Mouse (Mus musculus): ENCODE measurements at regions not wholly inside any gene's neighbourhood (a gene's known extent, or its start where the extent isn't known, plus 50 kb on each side); places are given as distances from the start of the nearest gene placed in this dataset.

DNA sequence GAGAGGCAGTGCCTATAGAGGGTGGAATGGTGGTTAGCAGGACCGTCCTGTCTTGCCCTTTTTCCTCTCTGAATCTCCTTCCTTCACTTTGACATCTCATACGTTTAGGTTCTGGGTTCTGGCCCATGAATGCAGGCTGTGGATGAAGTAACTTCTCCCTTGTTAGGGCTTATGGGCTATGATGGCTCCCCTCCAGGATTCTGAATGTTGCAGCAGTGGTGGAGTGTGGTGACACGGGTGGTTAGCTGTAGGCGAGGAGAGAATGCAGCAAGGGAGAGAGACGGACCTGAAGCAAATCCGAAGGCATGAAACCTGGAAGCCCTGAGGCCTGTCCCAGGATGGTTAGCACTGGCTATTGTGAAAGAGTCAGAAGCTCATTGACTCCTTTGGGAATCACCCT, 204.4 kb upstream of the Gm5148 start:
- DNase-seq (ENCODE audit: low read depth, low spot score): no peak

DNA sequence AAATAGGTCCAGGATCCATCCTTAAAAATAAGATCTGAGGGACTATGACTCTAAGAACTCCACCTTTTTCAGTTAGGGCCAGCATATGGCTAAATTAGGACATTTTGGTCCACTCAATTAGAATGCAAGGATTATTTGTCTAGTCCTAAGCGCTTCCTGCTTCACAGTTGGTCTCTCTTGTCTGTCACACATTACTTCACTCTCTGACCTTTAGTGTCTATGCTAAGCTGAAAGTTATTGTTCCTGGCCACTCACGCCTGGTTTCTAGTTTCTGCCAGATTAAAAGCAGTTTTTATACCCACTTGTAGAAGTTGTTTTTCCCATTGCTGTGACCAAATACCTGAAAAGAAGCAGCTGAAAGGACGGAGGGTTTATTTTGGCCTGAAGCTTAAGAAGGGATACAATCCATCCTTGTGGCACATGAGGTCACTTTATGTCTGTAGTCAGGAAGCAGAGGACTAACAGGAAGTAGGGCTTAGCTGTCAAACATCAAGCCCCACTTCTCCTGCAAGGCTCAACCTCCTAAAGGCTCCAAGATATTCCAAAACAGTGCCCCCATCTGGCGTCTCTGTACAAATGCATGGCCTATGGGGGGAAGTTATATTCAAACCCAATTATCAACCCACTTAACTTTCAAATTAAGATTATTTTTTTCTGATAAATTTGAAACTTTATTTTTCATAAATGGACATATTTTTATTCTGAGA, 195.3 kb upstream of the Gm5148 start:
- peak; percentile 12 for DNase-seq (ENCODE audit: low read depth, low spot score)

DNA sequence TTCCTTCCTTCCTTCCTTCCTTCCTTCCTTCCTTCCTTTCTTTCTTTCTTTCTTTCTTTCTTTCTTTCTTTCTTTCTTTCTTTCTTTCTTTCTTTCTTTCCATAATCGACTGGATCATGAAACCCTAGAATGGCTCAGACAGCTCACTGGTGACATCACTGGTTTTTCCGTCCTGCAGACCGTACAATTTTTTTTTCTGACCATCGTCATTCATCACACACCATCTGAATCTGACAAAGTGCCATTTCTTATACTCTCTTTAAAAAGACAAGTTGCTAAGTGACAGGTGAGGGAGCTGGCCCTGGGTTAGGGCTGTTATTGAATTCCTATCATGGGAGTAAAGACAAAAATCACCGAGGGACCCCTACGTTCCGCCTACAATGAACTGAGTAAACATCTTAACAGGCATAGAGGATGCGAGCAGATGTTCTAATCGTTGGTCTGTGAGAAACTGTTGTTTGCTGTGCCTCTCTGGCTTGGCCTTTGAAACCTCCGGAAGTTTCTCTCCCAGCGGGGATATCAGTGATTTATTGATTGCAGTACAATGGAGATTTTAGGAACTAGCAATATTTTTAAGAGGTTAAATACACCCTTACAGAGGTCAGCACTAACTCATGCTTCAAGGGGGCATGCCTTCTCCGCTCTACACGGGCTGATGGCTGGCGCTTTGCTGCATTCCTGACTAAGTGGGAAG, 192.6 kb upstream of the Gm5148 start:
- DNase-seq (ENCODE audit: low read depth, low spot score): peak; percentile 9

DNA sequence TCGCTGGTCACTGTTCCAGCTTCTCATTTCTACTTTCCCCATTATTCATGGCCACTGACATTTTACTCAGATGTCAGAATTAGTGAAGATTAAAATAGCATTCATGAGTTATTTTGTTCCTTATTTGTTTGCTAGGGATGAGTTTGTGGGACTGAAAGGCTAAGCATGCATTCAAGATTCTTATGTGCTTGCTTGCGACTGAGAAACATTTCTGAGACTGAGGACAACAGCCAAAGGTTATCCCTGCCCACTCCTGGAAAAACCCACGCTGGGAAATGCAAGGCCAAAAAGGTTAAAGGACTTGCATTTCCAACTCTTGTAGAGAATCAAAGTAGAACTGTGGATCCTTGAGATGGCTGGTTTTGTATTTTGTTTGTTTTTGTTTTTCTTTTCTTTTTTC, 192.0 kb upstream of the Gm5148 start:
- DNase-seq (ENCODE audit: low read depth, low spot score): no peak

DNA sequence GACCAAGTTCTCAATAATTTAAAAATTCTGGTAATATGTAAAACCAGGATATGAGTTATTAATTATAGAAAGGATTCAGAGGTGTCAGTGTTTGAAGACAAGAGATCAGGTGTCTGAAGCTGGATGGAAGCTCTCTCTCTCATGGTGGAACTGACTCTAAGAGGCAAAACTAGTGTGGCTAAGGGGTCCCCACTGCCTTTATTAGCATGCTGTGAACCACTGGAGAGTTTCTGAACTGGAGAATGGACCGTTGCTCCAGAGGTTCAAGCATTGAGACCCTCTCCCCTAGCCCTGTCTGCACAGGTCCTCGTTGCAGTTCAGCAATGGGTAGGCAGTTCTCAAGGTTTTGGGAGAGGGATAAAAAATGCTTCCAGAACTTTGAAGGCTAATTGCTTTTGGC, 191.4 kb upstream of the Gm5148 start:
- no peak for DNase-seq (ENCODE audit: low read depth, low spot score)

DNA sequence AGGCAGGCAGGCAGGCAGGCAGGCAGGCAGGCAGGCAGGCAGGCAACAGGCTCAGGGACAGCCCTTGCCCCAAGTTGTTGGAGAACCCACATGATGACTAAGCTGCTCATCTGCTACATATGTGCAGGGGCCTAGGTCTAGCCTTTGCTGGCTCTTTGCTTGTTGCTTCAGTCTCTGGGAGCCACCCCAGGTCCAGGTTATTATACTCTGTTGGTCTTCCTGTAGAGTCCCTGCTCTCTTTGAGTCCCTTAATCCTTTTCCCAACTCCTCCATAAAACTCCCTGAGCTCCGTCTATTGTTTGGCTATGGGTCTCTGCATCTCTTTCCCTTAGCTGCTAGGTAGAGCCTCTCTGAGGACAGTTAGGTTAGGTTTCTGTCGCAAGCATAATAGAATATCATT, 189.8 kb upstream of the Gm5148 start:
- no peak for DNase-seq (ENCODE audit: low read depth, low spot score)

DNA sequence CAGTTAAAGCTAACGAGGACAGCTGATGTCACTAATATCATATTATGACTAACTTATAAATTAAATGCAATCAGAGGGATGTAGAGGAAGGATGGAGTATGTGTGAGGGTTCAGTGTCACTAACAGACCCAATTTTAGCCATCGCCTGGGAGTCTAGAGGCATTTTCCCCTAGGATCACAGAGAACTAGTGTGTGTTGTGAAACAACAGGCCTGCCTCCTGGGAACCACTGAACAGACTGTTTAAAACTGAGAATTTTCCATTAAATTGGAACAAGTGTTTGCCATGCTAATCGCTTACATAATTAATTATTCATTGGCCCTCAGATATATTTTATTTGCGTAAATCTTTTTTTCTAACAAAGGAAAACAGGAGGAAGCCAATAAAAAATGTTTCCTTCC, 185.5 kb upstream of the Gm5148 start:
- no peak for DNase-seq (ENCODE audit: low read depth, low spot score)

DNA sequence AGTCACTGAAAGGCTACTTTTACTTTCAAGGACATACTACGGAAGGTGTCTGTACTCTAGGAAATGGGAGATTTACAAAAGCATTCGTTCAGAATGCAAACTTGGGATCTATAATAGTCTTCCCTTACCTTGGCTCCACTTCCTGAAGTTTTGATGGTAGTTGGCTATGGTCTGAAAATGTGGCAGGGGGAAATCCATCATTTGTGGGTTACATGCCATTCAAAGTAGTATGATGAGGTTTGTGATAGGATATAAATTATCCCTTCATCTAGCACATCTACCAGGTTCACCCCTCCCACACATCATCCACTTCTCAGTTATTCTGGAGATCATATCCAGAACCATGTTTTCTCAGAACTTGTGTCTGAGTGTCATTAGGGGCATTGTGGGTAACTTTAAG, 184.7 kb upstream of the Gm5148 start:
- DNase-seq (ENCODE audit: low read depth, low spot score): no peak

DNA sequence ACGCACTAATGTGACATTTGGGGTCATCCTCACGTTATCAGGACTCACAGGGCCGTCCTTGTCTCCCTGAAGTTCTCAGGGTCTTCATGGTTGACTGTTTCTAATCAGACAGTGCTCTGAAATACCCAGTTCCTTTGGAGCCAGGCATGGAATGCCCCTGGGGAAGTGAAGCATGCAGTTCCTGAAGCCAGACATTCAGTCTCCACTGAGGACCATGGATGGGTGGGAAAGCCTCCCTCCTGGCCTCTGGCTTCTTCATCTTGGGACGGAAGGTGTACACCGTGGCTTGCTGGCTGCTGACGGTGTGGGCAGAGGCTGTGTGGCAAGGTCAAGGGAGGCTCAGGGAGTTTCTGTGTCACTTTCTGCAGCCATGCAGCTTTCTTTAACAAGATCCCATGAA, 184.2 kb upstream of the Gm5148 start:
- DNase-seq (ENCODE audit: low read depth, low spot score): no peak

DNA sequence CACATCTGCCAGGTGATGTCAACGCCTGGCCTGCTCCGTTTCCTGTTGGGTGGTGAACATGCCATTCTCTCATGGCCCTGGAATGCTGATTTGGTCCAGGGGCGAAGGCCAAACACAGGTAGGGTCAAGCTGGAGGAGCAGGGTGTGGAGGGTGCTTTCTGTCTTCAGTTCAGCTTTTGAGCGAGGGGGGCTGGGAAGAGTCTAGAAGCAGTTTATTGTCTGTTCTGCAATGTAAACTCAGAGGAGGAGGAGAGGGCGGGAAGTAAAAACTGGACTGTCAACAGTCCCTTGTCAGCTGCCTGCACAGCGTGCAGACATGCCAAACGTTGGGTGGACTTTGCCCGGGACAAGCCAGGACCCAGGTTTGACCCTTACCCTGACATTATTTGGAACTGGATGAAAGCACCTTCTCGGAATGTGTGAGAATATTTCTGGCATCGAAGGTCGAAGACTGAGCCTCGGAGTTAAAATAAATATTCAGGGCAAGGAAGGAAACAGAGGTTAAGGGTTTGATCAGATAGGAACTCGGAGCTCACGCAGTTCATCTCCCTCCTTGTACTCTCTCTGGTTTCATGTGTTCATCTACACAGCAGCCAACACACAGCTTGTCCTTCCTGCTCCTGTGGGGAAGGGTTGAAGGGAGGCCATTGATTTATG, 183.3 kb upstream of the Gm5148 start:
- DNase-seq (ENCODE audit: low read depth, low spot score): no peak

DNA sequence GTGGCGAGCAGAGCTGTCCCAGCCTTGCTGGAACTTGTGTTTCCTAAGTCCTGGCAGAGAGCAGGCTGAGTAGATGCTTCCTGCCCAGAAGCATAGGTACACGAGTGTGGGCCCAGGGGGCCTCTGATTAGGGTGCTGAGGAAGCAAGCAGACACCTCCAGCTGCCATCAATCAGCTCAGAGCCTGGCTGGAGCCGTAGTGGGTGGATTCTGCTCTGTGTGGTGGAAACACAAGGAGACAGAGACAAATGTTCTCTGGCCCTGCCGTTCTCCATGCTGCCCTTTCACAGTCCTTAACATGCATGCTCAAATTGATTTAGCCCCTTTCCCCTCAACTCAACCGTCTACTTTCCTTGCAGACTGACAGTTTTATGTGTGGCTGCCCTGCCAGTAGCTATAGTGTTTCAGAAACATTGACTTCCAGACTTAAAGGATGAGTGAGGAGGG, 182.5 kb upstream of the Gm5148 start:
- no peak for DNase-seq (ENCODE audit: low read depth, low spot score)

DNA sequence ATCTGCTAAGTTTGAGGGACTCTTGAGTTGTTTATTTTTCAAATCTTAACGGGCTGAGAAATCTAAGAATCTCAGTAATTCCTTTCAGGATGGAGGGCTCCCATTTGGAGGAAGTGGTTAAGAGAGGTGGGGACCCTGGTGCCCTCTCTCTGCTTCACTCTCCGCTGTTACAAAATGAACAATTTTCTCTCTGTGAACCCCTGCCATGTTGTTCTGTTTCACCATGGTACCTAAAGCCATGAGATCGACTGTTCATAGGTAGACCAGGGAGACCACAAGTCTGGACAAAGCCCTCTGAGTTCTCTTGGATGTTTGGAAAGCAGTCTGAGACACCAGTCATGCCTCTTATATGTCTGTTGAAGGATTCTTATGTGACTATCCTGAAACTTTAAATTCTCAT, 179.9 kb upstream of the Gm5148 start:
- DNase-seq (ENCODE audit: low read depth, low spot score): no peak

DNA sequence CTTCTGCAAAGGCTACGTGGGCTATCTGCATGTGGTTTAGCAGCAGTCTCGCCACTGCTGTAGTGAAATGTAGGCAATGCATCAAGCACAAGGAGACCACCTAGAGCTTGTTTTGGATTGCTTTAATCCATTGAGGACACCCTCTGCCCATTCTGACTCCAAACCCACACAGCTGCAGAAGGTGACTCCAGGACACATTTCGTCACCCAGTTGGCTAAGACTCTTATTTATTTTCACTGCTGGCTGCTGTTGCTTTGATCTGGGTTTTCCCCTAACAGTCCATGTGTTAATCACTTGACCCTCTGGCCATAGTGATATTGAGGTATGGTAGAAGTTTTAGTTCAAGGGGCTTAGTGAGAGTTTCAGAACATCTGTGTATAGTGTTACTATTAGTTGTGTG, 179.2 kb upstream of the Gm5148 start:
- no peak for DNase-seq (ENCODE audit: low read depth, low spot score)

DNA sequence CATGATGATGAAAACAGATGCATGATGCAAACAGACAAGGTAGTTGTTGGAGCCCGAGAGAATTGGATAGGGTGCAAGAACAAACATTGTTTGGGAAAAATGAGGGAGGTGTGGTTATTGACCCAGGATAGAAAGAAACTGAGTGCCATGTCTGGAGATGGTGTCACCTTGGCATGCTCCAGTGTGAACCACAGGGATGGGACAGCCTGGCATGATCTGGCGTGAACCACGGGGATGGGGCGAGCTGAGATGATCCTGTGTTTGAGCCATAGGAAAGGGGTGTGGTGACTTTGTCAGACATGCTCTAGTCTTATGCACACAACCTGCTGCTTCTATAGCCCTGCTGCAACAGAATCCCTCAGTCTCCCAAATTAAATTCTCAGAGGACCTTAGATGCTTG, 178.7 kb upstream of the Gm5148 start:
- DNase-seq (ENCODE audit: low read depth, low spot score): no peak

DNA sequence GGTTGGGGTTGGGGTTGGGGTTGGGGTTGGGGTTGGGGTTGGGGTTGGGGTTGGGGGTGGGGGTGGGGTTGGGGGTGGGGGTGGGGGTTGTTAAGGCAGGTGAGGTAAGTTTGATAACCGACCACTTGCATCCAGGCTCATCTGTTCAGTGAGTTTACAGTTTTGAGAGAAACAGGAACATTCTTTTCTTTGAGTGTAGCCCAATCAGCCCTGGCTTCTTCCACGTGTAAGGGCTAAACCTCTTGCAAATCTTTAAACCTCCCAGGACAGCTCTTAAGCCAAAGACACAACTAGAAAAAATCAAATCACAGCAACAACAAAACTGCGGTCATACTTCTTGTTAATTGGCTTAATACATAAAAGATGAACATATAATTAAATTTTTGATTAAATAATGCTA, 173.1 kb upstream of the Gm5148 start:
- no peak for DNase-seq (ENCODE audit: low read depth, low spot score)

DNA sequence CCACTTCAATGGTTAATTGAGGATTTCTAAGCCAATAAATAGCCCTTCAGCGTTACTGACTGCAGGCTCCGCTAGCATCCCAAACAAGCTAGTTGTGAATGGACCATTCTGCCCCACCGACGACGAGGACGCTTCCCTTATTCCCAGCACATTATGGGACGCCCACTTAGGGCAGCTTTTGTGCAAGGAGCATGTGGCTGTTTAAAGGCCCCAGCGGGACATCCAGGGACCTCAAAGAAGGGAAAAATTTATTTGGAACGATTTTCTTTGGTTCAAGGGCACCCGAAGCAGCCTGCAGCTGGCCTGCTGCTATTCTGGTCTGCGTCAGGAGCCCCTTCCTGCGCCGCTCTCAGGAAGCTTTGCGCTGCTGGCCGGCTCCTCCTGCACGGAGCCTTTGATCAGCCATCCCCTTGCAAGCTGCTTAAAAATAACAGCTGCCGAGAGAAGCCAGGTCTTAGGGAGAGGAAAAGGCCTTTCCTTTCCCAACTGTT, 172.6 kb upstream of the Gm5148 start:
- DNase-seq (ENCODE audit: low read depth, low spot score): peak; percentile 30

DNA sequence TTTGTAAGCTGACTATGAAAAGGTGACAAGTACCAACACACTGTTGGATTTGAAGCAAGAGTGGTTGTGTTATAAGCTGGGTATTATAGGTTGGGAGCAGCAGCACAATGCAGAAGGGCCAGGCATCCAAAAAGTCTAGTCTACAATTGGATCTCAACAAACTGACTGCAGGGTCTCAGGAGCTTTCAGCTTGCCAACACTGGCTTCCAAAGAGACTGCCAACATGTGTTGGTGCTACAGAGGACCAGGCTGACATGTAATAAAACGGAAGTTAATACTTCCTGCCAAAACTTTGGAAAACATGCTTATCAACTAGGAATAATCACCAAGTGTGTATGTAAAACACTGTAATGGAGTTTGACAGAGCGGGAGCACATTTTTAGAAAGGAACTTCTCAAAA, 170.3 kb upstream of the Gm5148 start:
- no peak for DNase-seq (ENCODE audit: low read depth, low spot score)

DNA sequence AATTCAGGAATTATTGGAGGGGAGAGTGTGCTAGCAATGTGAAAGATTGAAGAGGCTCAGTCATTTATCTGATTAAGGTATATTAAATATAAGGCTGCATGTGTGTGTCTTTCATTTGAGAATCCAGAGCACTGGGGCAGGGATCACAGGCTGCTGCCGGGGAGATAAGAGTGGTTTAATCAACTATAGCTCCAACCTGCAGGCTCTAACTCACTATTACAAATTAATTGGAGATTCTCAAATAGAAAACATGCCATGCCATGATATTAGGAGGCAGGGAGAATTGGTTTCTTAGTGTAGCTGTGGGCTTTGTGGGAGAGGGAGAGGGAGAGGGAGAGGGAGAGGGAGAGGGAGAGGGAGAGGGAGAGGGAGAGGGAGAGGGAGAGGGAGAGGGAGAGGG, 165.9 kb upstream of the Gm5148 start:
- DNase-seq (ENCODE audit: low read depth, low spot score): no peak

DNA sequence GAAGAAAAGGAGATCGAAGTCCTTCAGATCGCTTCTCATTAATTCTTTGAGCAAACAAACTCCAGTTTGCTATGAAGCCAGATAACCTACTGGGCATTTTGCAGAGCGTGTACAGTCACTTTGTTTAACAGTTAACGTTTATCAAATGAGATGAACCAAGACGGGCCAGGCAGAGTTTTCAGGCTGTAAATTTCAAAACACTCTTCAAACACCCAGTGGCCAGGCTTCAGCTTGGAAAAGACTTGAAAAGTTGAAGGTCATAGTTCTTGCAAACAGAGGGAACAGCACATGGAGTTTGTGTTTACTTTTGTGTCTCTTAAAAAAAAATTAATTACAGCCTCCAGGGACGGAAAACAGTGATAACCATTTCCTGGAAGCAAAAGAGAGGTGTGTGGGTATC, 164.2 kb upstream of the Gm5148 start:
- no peak for DNase-seq (ENCODE audit: low read depth, low spot score)

DNA sequence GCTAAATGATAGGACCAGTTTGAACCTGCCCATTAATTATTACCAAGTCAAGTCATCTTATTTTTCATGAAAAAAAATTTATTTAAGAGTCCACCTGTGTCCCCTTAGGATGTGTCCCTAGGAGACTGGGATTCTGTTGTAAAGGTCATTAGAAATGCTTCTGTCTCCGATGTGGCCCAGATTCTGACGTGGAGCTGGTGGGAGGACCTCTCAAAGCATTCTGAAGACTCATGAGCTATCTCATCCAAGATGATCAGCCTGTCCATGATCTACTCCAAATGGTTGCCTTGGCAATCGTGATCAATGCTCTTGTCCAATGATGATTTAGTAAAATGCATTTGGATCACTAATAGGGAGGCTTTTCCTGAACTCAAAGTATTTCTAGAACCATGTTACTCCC, 163.4 kb upstream of the Gm5148 start:
- DNase-seq (ENCODE audit: low read depth, low spot score): no peak

DNA sequence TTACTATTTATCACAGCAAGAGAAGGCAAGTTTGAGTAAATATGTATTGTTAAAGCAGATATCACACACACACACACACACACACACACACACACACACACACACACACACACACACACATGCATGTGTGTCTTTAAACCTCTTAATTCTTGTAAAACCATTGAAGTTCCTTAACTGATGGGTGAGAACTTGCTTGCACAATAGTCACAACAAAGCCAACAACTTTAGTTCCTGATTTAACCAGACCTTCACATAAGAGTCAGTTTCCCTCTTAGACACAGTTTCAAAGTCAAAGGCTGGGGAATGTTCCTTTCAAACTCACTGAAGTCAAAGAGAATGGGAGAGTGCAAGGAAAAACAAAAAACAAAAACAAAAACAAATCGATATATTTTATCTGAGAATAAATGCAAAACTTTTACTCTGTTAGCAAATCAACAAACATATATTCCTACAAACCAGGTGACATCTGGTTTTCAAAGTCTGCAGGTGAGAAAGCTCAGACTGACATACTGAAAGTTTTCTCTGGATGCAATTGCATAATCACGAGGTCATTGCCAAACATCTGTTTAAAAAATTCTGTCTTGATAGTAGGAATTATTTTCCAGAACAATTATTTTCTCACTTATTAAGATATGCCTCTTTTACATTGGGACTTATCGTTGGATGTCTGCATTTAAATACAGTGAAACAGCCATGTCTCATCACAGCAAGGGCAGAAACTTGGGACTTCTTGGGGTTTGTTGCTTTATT, 162.6 kb upstream of the Gm5148 start:
- DNase-seq (ENCODE audit: low read depth, low spot score): no peak

DNA sequence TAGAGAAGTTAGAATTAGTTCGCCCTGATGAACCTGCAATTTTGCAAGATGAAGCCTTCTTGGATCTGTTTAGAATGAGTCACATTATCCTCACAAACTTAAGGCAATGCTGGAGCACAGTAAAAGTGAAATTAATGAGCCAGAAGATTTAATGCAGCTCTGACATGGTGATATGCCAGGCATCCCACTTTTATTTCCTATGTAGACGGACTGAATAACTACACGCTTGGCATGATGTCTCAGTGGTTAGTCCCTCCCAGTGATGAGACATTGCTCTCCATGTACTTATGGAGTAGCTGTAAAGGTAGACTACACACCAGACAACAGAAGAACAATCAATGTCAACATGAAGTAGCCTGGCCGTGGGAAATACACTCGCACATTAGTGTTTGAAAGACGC, 161.5 kb upstream of the Gm5148 start:
- no peak for DNase-seq (ENCODE audit: low read depth, low spot score)

Measured in R1 (cell line).